Mouse (Mus musculus): ENCODE results near the gene Mlx.

Gene Mlx

GRCm38 (mm10) chr11:101086756-101087681 lies at the start of gene Mlx:
Gene Mlx, plus strand, starts transcription at chr11:101087277.
- DNase-seq (ENCODE audit: low read depth, low spot score), result peak; percentile 97

GRCm38 (mm10) chr11:101037795-101038194 lies 49.3 kb upstream of the Mlx start:
- DNase-seq (ENCODE audit: low read depth, low spot score), result no peak

GRCm38 (mm10) chr11:101045826-101046225 lies 41.3 kb upstream of the Mlx start:
- DNase-seq (ENCODE audit: low read depth, low spot score), result no peak

- no peak for DNase-seq (ENCODE audit: low read depth, low spot score)
Observed at GRCm38 (mm10) chr11:101046440-101046839, 40.6 kb upstream of the Mlx start.

GRCm38 (mm10) chr11:101047502-101047901 lies 39.6 kb upstream of the Mlx start:
- DNase-seq (ENCODE audit: low read depth, low spot score), result no peak

- no peak for DNase-seq (ENCODE audit: low read depth, low spot score)
Observed at GRCm38 (mm10) chr11:101050359-101050758, 36.7 kb upstream of the Mlx start.

GRCm38 (mm10) chr11:101051051-101051493 lies 36.0 kb upstream of the Mlx start:
- no peak for DNase-seq (ENCODE audit: low read depth, low spot score)

- no peak for DNase-seq (ENCODE audit: low read depth, low spot score)
Observed at GRCm38 (mm10) chr11:101051617-101052016, 35.5 kb upstream of the Mlx start.

GRCm38 (mm10) chr11:101052751-101053473 lies 34.2 kb upstream of the Mlx start:
- no peak for DNase-seq (ENCODE audit: low read depth, low spot score)

- no peak for DNase-seq (ENCODE audit: low read depth, low spot score)
Observed at GRCm38 (mm10) chr11:101053974-101054373, 33.1 kb upstream of the Mlx start.

GRCm38 (mm10) chr11:101055418-101055817 lies 31.7 kb upstream of the Mlx start:
- DNase-seq (ENCODE audit: low read depth, low spot score), result no peak

GRCm38 (mm10) chr11:101056885-101057284 lies 30.2 kb upstream of the Mlx start:
- DNase-seq (ENCODE audit: low read depth, low spot score), result peak; percentile 18

- peak; percentile 93 for DNase-seq (ENCODE audit: low read depth, low spot score)
Observed at GRCm38 (mm10) chr11:101057860-101058259, 29.2 kb upstream of the Mlx start.

GRCm38 (mm10) chr11:101058726-101059125 lies 28.4 kb upstream of the Mlx start:
- no peak for DNase-seq (ENCODE audit: low read depth, low spot score)

GRCm38 (mm10) chr11:101059473-101059872 lies 27.6 kb upstream of the Mlx start:
- no peak for DNase-seq (ENCODE audit: low read depth, low spot score)

GRCm38 (mm10) chr11:101060126-101060525 lies 27.0 kb upstream of the Mlx start:
- DNase-seq (ENCODE audit: low read depth, low spot score), result peak; percentile 86

GRCm38 (mm10) chr11:101061049-101061448 lies 26.0 kb upstream of the Mlx start:
- DNase-seq (ENCODE audit: low read depth, low spot score), result no peak

GRCm38 (mm10) chr11:101062165-101062884 lies 24.8 kb upstream of the Mlx start:
- no peak for DNase-seq (ENCODE audit: low read depth, low spot score)

GRCm38 (mm10) chr11:101062971-101063675 lies 24.0 kb upstream of the Mlx start:
- no peak for DNase-seq (ENCODE audit: low read depth, low spot score)

GRCm38 (mm10) chr11:101063676-101064327 lies 23.3 kb upstream of the Mlx start:
- peak; percentile 74 for DNase-seq (ENCODE audit: low read depth, low spot score)

- no peak for DNase-seq (ENCODE audit: low read depth, low spot score)
Observed at GRCm38 (mm10) chr11:101064462-101064861, 22.6 kb upstream of the Mlx start.

All from 3T3-L1 (cell line).